Comparison of ENCODE assay signal across 17 mouse cellular contexts in genomic region chr2:46187265-46187888, GRCm38 (mm10).
DNase-seq lines count a peak whose midpoint lies in the region; ATAC-seq and TF ChIP-seq lines count a peak whose summit lies in the region.
"Had no signal": no experiment of that assay in that cellular context is flagged by ENCODE, and none has a peak within 500 bp of the region (broad histone marks: within the 10 kb centered on the region; RNA-seq: fewer than 3 reads in every experiment).

No protein-coding gene starts in this region.

- DNase-seq in limb, embryonic 11.5 days (ENCODE audit: low spot score): peak; percentile 32
- no peak for DNase-seq in limb, embryonic 10.5 days (ENCODE audit: low spot score)
- peak; percentile 27 for DNase-seq in embryo, embryonic 11.5 days (ENCODE audit: low read depth, low spot score)
- peak; percentile 81 for DNase-seq in limb, embryonic 14.5 days (ENCODE audit: low spot score)
- no peak for DNase-seq in right cerebral cortex, postnatal 36 days (ENCODE audit: low spot score in 2 of 2)
- no peak for DNase-seq in forebrain, embryonic 14.5 days (ENCODE audit: low spot score)
- DNase-seq: cerebellum, postnatal 25 days; gastrocnemius, postnatal 10 days; kidney, postnatal 36 days; layer of hippocampus, postnatal 36 days; thymus, postnatal 36 days had no signal

- no peak overlapping the region for H3K4me3 ChIP-seq in limb, embryonic 11.5 days (ENCODE audit: low read depth, low read length)
- H3K4me3 ChIP-seq in limb, embryonic 10.5 days: no peak overlapping the region
- no peak overlapping the region for H3K4me3 ChIP-seq in C2C12 (ENCODE audit: insufficient read depth, poor library complexity, severe bottlenecking)
- H3K4me3 ChIP-seq in limb, embryonic 14.5 days (replicated peaks; ENCODE audit: low read length): no peak overlapping the region
- no peak overlapping the region for H3K4me3 ChIP-seq in forebrain, embryonic 14.5 days (ENCODE audit: low read depth, low read length)
- H3K4me3 ChIP-seq: forebrain, embryonic 10.5 days; heart, embryonic 12.5 days; hindbrain, embryonic 12.5 days; limb, embryonic 12.5 days had no signal

- TF ChIP-seq CTCF in C2C12 (IDR thresholded peaks at IDR 0.05; ENCODE audit: control insufficient read depth, insufficient read depth, insufficient read length): no peak

- ATAC-seq in limb, embryonic 11.5 days (ENCODE audit: insufficient number of reproducible peaks, low FRiP score, low TSS enrichment, low read depth): no peak
- ATAC-seq in limb, embryonic 14.5 days (ENCODE audit: low FRiP score, low read depth): peak; percentile 71
- ATAC-seq in forebrain, embryonic 14.5 days: no peak

- no peak for TF ChIP-seq POLR2A in limb, embryonic 14.5 days (IDR thresholded peaks at IDR 0.05; ENCODE audit: borderline replicate concordance, extremely low read depth, insufficient read depth, insufficient read length)

- no peak overlapping the region for H3K27ac ChIP-seq in limb, embryonic 11.5 days (replicated peaks; ENCODE audit: low read depth, low read length)
- H3K27ac ChIP-seq in limb, embryonic 10.5 days: no peak overlapping the region
- H3K27ac ChIP-seq in limb, embryonic 14.5 days (replicated peaks; ENCODE audit: low read depth, low read length): no peak overlapping the region
- no peak overlapping the region for H3K27ac ChIP-seq in forebrain, embryonic 14.5 days (ENCODE audit: low read depth, low read length)
- H3K27ac ChIP-seq: forebrain, embryonic 10.5 days; hindbrain, embryonic 12.5 days; limb, embryonic 12.5 days; macrophage had no signal

- no peak overlapping the region for H3K9ac ChIP-seq in limb, embryonic 11.5 days (ENCODE audit: low read length)
- H3K9ac ChIP-seq in limb, embryonic 14.5 days (ENCODE audit: low read depth, low read length, severe bottlenecking): no peak overlapping the region
- H3K9ac ChIP-seq in forebrain, embryonic 14.5 days (ENCODE audit: low read length): no peak overlapping the region
- H3K9ac ChIP-seq: heart, embryonic 12.5 days; hindbrain, embryonic 12.5 days; limb, embryonic 12.5 days had no signal

- H3K27me3 ChIP-seq in limb, embryonic 11.5 days (ENCODE audit: control insufficient read depth, insufficient read depth, low read length): no peaks in the 10 kb centered on the region
- 0 out of 2 replicates have a peak, but pooled peaks cover 4% of the 10 kb centered on the region for H3K27me3 ChIP-seq in limb, embryonic 10.5 days (ENCODE audit: low read depth, poor library complexity, severe bottlenecking)
- no peaks in the 10 kb centered on the region for H3K27me3 ChIP-seq in C2C12 (ENCODE audit: control insufficient read depth, insufficient read depth, insufficient read length)
- no peaks in the 10 kb centered on the region for H3K27me3 ChIP-seq in limb, embryonic 14.5 days (ENCODE audit: control insufficient read depth, insufficient read depth, low read length)
- no peaks in the 10 kb centered on the region for H3K27me3 ChIP-seq in forebrain, embryonic 14.5 days (replicated peaks; ENCODE audit: control insufficient read depth, insufficient read depth, low read length)
- H3K27me3 ChIP-seq: heart, embryonic 12.5 days; hindbrain, embryonic 12.5 days; limb, embryonic 12.5 days had no signal

- no peaks in the 10 kb centered on the region for H3K9me3 ChIP-seq in limb, embryonic 11.5 days (ENCODE audit: control insufficient read depth, low read length)
- H3K9me3 ChIP-seq in limb, embryonic 10.5 days (replicated peaks): no peaks in the 10 kb centered on the region
- no peaks in the 10 kb centered on the region for H3K9me3 ChIP-seq in limb, embryonic 14.5 days (ENCODE audit: control insufficient read depth, low read length)
- no peaks in the 10 kb centered on the region for H3K9me3 ChIP-seq in forebrain, embryonic 14.5 days (replicated peaks; ENCODE audit: control insufficient read depth, low read length)
- H3K9me3 ChIP-seq: forebrain, embryonic 10.5 days; heart, embryonic 12.5 days; hindbrain, embryonic 12.5 days; limb, embryonic 12.5 days had no signal

- H3K4me1 ChIP-seq in limb, embryonic 11.5 days (ENCODE audit: control insufficient read depth, insufficient read depth, low read length): peaks cover 3% of the 10 kb centered on the region; the same call in 1 of the 2 replicates
- H3K4me1 ChIP-seq in limb, embryonic 10.5 days: peaks cover 30% of the 10 kb centered on the region
- 0 out of 2 replicates have a peak, but pooled peaks cover 2% of the 10 kb centered on the region for H3K4me1 ChIP-seq in limb, embryonic 14.5 days (ENCODE audit: control insufficient read depth, insufficient read depth, low read length)
- no peaks in the 10 kb centered on the region for H3K4me1 ChIP-seq in forebrain, embryonic 14.5 days (ENCODE audit: control insufficient read depth, insufficient read depth, low read length)
- H3K4me1 ChIP-seq: heart, embryonic 12.5 days; hindbrain, embryonic 12.5 days had no signal

- H3K36me3 ChIP-seq in limb, embryonic 11.5 days (ENCODE audit: control insufficient read depth, insufficient read depth, low read length): no peaks in the 10 kb centered on the region
- H3K36me3 ChIP-seq in limb, embryonic 10.5 days: no peaks in the 10 kb centered on the region
- no peaks in the 10 kb centered on the region for H3K36me3 ChIP-seq in C2C12 (ENCODE audit: control insufficient read depth, insufficient read depth)
- H3K36me3 ChIP-seq in limb, embryonic 14.5 days (ENCODE audit: control insufficient read depth, insufficient read depth, low read length): no peaks in the 10 kb centered on the region
- H3K36me3 ChIP-seq in forebrain, embryonic 14.5 days (ENCODE audit: control insufficient read depth, insufficient read depth, low read length): no peaks in the 10 kb centered on the region
- H3K36me3 ChIP-seq: forebrain, embryonic 10.5 days; heart, embryonic 12.5 days; hindbrain, embryonic 12.5 days; limb, embryonic 12.5 days had no signal

- H3ac ChIP-seq in C2C12 (ENCODE audit: control insufficient read depth, insufficient read length, low read depth): no peak overlapping the region

- H3K4me2 ChIP-seq in limb, embryonic 11.5 days (ENCODE audit: low read depth, severe bottlenecking): no peak overlapping the region
- H3K4me2 ChIP-seq in limb, embryonic 14.5 days (replicated peaks; ENCODE audit: low read depth, low read length, severe bottlenecking): no peak overlapping the region
- H3K4me2 ChIP-seq in forebrain, embryonic 14.5 days (ENCODE audit: low read length): no peak overlapping the region
- H3K4me2 ChIP-seq: heart, embryonic 12.5 days; hindbrain, embryonic 12.5 days; limb, embryonic 12.5 days had no signal

- H3K79me2 ChIP-seq in C2C12 (ENCODE audit: control insufficient read depth, insufficient read depth): no peaks in the 10 kb centered on the region

- H3K79me3 ChIP-seq in C2C12 (ENCODE audit: low read depth): no peaks in the 10 kb centered on the region

TF ChIP-seq in C2C12, 6 proteins besides CTCF, POLR2A, EP300 and RAD21:
- peak; percentile 77 for TF ChIP-seq MYOD1 (IDR thresholded peaks at IDR 0.05; ENCODE audit: control insufficient read depth, insufficient read length, low read depth)
- TF ChIP-seq USF1 (IDR thresholded peaks at IDR 0.05; ENCODE audit: low read depth): no peak

Comparison
In these comparisons a context has a peak if more than half of its experiments do, and no peak if none do; other contexts are left out.
1. DNase-seq: peak in limb, embryonic 11.5 days (single experiment), embryo, embryonic 11.5 days (single experiment) and limb, embryonic 14.5 days (single experiment); none in limb, embryonic 10.5 days (single experiment), right cerebral cortex, postnatal 36 days (0 of 2) and forebrain, embryonic 14.5 days (single experiment).